Mouse (Mus musculus) liver, embryonic 14.5 days (tissue): ENCODE results near the gene Ptprcap.

Experiments
- CTCF ChIP-seq: IDR thresholded peaks from 2 replicates; pipeline ENCODE4 v1.5.1; 2016; ENCODE audit warnings: antibody characterized with exemption, low read depth, control low read depth
- EP300 ChIP-seq: IDR thresholded peaks from 2 replicates; pipeline ENCODE4 v1.6.1; 2016; ENCODE audit warnings: antibody characterized with exemption, low read depth

DNA sequence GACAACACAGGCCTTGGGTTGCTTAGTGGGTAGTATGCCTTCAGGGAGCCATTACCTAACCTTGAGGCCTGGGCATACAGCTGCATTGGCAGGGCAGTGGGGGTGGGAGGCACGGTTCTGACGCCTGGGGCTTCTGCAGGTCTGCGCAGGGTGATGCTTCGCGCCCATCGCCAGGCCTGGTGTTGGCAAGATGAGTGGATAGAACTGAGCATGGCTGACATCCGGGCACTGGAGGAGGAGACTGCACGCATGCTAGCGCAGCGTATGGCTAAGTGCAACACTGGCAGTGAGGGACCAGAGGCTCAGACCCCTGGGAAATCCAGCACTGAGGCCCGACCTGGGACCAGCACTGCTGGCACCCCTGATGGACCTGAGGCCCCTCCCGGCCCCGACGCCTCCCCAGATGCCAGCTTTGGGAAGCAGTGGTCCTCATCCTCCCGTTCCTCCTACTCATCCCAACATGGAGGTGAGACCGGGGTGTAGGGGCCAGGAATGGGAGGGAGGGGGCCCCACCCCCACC lies 48.7 kb upstream of the Ptprcap start:
- no peak for TF ChIP-seq CTCF
- no peak for TF ChIP-seq EP300
